Mouse (Mus musculus): ENCODE measurements around the gene Qars. TPM values are rescaled to one million over a fixed set of nuclear protein-coding genes. Genes with fewer than 3 reads are reported as not detected.

Gene Qars
- polyA plus RNA-seq, 1 experiment from 2014 or later: 101 TPM

GRCm38 (mm10) chr9:108508776-108509175, 1.3 kb downstream of the Qars start:
- Histone ChIP-seq H3K9me3 (ENCODE audit: control insufficient read depth, low read length) (no peaks in the 10 kb centered on the region), H3K27me3 (ENCODE audit: control insufficient read depth, insufficient read depth, low read length) (no peaks in the 10 kb centered on the region), H3K36me3 (ENCODE audit: control insufficient read depth, insufficient read depth, low read length) (peaks cover 6% of the 10 kb centered on the region; the same call in 1 of the 2 replicates), H3K4me2 (replicated peaks; ENCODE audit: low read depth, low read length) (peak overlapping the region; percentile 81), H3K4me1 (replicated peaks; ENCODE audit: control insufficient read depth, insufficient read depth, low read length) (peaks cover 4% of the 10 kb centered on the region), H3K27ac (ENCODE audit: low read depth, low read length) (no peak overlapping the region), H3K4me3 (ENCODE audit: low read depth, low read length) (peak overlapping the region; percentile 59; the same call in 1 of the 2 replicates), H3K9ac (ENCODE audit: low read depth, low read length) (peak overlapping the region; percentile 77)
- 80% methylated on average over 7 of the region's 7 CpGs for WGBS
- ATAC-seq (ENCODE audit: low FRiP score) (no peak), DNase-seq (ENCODE audit: low spot score) (no peak)

GRCm38 (mm10) chr9:108516380-108517251, 9.1 kb downstream of the Qars start, which contains the start of gene Qrich1:
Gene Qrich1, plus strand, starts transcription at chr9:108516806.
- ATAC-seq (ENCODE audit: low FRiP score): peak; percentile 95
- Histone ChIP-seq H3K36me3 (ENCODE audit: control insufficient read depth, insufficient read depth, low read length) (peaks cover 11% of the 10 kb centered on the region; the same call in 1 of the 2 replicates), H3K4me1 (replicated peaks; ENCODE audit: control insufficient read depth, insufficient read depth, low read length) (no peaks in the 10 kb centered on the region; the same call in 1 of the 2 replicates), H3K4me2 (replicated peaks; ENCODE audit: low read depth, low read length) (peak within 1 kb of the TSS; percentile 60), H3K4me3 (ENCODE audit: low read depth, low read length) (peak within 1 kb of the TSS; percentile 77), H3K27ac (ENCODE audit: low read depth, low read length) (peak within 1 kb of the TSS; percentile 99), H3K9me3 (ENCODE audit: control insufficient read depth, low read length) (no peaks in the 10 kb centered on the region), H3K9ac (ENCODE audit: low read depth, low read length) (peak within 1 kb of the TSS; percentile 95), H3K27me3 (ENCODE audit: control insufficient read depth, insufficient read depth, low read length) (no peaks in the 10 kb centered on the region)
- DNase-seq (ENCODE audit: low spot score): peak; percentile 96
- WGBS: under 1% methylated on average over 53 of the region's 55 CpGs

- Histone ChIP-seq H3K9me3 (ENCODE audit: control insufficient read depth, low read length) (no peaks in the 10 kb centered on the region), H3K4me1 (replicated peaks; ENCODE audit: control insufficient read depth, insufficient read depth, low read length) (no peaks in the 10 kb centered on the region; the same call in 1 of the 2 replicates), H3K36me3 (ENCODE audit: control insufficient read depth, insufficient read depth, low read length) (peaks cover 8% of the 10 kb centered on the region; the same call in 1 of the 2 replicates), H3K27ac (ENCODE audit: low read depth, low read length) (peak overlapping the region; percentile 99), H3K4me2 (replicated peaks; ENCODE audit: low read depth, low read length) (peak overlapping the region; percentile 51), H3K27me3 (ENCODE audit: control insufficient read depth, insufficient read depth, low read length) (no peaks in the 10 kb centered on the region), H3K9ac (ENCODE audit: low read depth, low read length) (peak overlapping the region; percentile 95), H3K4me3 (ENCODE audit: low read depth, low read length) (peak overlapping the region; percentile 77)
- ATAC-seq (ENCODE audit: low FRiP score) (peak; percentile 85), DNase-seq (ENCODE audit: low spot score) (peak; percentile 93)
- whole genome bisulfite sequencing: 0% methylated on average over 58 of the region's 95 CpGs
Measured at GRCm38 (mm10) chr9:108517253-108517930, 9.9 kb downstream of the Qars start.

GRCm38 (mm10) chr9:108517931-108518332, 10.4 kb downstream of the Qars start:
- Histone ChIP-seq H3K4me2 (replicated peaks; ENCODE audit: low read depth, low read length) (peak overlapping the region; percentile 51), H3K4me1 (replicated peaks; ENCODE audit: control insufficient read depth, insufficient read depth, low read length) (no peaks in the 10 kb centered on the region; the same call in 1 of the 2 replicates), H3K36me3 (ENCODE audit: control insufficient read depth, insufficient read depth, low read length) (peaks cover 8% of the 10 kb centered on the region; the same call in 1 of the 2 replicates), H3K9me3 (ENCODE audit: control insufficient read depth, low read length) (no peaks in the 10 kb centered on the region), H3K9ac (ENCODE audit: low read depth, low read length) (peak overlapping the region; percentile 95), H3K4me3 (ENCODE audit: low read depth, low read length) (peak overlapping the region; percentile 77), H3K27ac (ENCODE audit: low read depth, low read length) (peak overlapping the region; percentile 99), H3K27me3 (ENCODE audit: control insufficient read depth, insufficient read depth, low read length) (no peaks in the 10 kb centered on the region)
- under 1% methylated on average over 13 of the region's 13 CpGs for WGBS
- peak; percentile 49; the same call in 1 of the 2 replicates for ATAC-seq (ENCODE audit: low FRiP score)
- no peak for DNase-seq (ENCODE audit: low spot score)

- Histone ChIP-seq H3K4me1 (replicated peaks; ENCODE audit: control insufficient read depth, insufficient read depth, low read length) (no peaks in the 10 kb centered on the region; the same call in 1 of the 2 replicates), H3K27me3 (ENCODE audit: control insufficient read depth, insufficient read depth, low read length) (no peaks in the 10 kb centered on the region), H3K4me3 (ENCODE audit: low read depth, low read length) (no peak overlapping the region), H3K36me3 (ENCODE audit: control insufficient read depth, insufficient read depth, low read length) (no peaks in the 10 kb centered on the region), H3K9ac (ENCODE audit: low read depth, low read length) (no peak overlapping the region), H3K9me3 (ENCODE audit: control insufficient read depth, low read length) (no peaks in the 10 kb centered on the region), H3K4me2 (replicated peaks; ENCODE audit: low read depth, low read length) (no peak overlapping the region), H3K27ac (ENCODE audit: low read depth, low read length) (no peak overlapping the region)
- ATAC-seq (ENCODE audit: low FRiP score) (no peak), DNase-seq (ENCODE audit: low spot score) (no peak)
- 92% methylated on average over 2 of the region's 2 CpGs for WGBS
Measured at GRCm38 (mm10) chr9:108521604-108522003, 14.1 kb downstream of the Qars start.

GRCm38 (mm10) chr9:108523341-108523740, 15.8 kb downstream of the Qars start:
- H3K36me3 ChIP-seq (ENCODE audit: control insufficient read depth, insufficient read depth, low read length): no peaks in the 10 kb centered on the region
- ATAC-seq (ENCODE audit: low FRiP score) (no peak), DNase-seq (ENCODE audit: low spot score) (no peak)

GRCm38 (mm10) chr9:108525400-108525799, 17.9 kb downstream of the Qars start:
- no peak for DNase-seq (ENCODE audit: low spot score)

More at GRCm38 (mm10) chr9:108523341-108523740, 15.8 kb downstream of the Qars start:
- WGBS: 96% methylated on average over 4 of the region's 4 CpGs
- H3K9me3 ChIP-seq (ENCODE audit: control insufficient read depth, low read length): no peaks in the 10 kb centered on the region
- no peak overlapping the region for H3K4me2 ChIP-seq (replicated peaks; ENCODE audit: low read depth, low read length)
- no peak overlapping the region for H3K4me3 ChIP-seq (ENCODE audit: low read depth, low read length)
- no peak overlapping the region for H3K27ac ChIP-seq (ENCODE audit: low read depth, low read length)
- H3K27me3 ChIP-seq (ENCODE audit: control insufficient read depth, insufficient read depth, low read length): no peaks in the 10 kb centered on the region
- H3K9ac ChIP-seq (ENCODE audit: low read depth, low read length): no peak overlapping the region
- no peaks in the 10 kb centered on the region; the same call in 1 of the 2 replicates for H3K4me1 ChIP-seq (replicated peaks; ENCODE audit: control insufficient read depth, insufficient read depth, low read length)

GRCm38 (mm10) chr9:108530954-108531353, 23.4 kb downstream of the Qars start:
- no peak for ATAC-seq (ENCODE audit: low FRiP score)
- Histone ChIP-seq H3K9me3 (ENCODE audit: control insufficient read depth, low read length) (no peaks in the 10 kb centered on the region), H3K27me3 (ENCODE audit: control insufficient read depth, insufficient read depth, low read length) (no peaks in the 10 kb centered on the region)

More at GRCm38 (mm10) chr9:108525400-108525799, 17.9 kb downstream of the Qars start:
- no peak for ATAC-seq (ENCODE audit: low FRiP score)
- Histone ChIP-seq H3K9ac (ENCODE audit: low read depth, low read length) (no peak overlapping the region), H3K36me3 (ENCODE audit: control insufficient read depth, insufficient read depth, low read length) (peaks cover 6% of the 10 kb centered on the region), H3K27ac (ENCODE audit: low read depth, low read length) (no peak overlapping the region), H3K9me3 (ENCODE audit: control insufficient read depth, low read length) (no peaks in the 10 kb centered on the region), H3K4me3 (ENCODE audit: low read depth, low read length) (no peak overlapping the region), H3K27me3 (ENCODE audit: control insufficient read depth, insufficient read depth, low read length) (no peaks in the 10 kb centered on the region), H3K4me2 (replicated peaks; ENCODE audit: low read depth, low read length) (no peak overlapping the region), H3K4me1 (replicated peaks; ENCODE audit: control insufficient read depth, insufficient read depth, low read length) (no peaks in the 10 kb centered on the region)
- 85% methylated on average over 3 of the region's 3 CpGs for WGBS

More at GRCm38 (mm10) chr9:108530954-108531353, 23.4 kb downstream of the Qars start:
- peaks cover 25% of the 10 kb centered on the region for H3K36me3 ChIP-seq (ENCODE audit: control insufficient read depth, insufficient read depth, low read length)
- DNase-seq (ENCODE audit: low spot score): no peak
- H3K4me3 ChIP-seq (ENCODE audit: low read depth, low read length): no peak overlapping the region
- no peak overlapping the region for H3K27ac ChIP-seq (ENCODE audit: low read depth, low read length)
- no peak overlapping the region for H3K9ac ChIP-seq (ENCODE audit: low read depth, low read length)
- H3K4me1 ChIP-seq (replicated peaks; ENCODE audit: control insufficient read depth, insufficient read depth, low read length): no peaks in the 10 kb centered on the region
- H3K4me2 ChIP-seq (replicated peaks; ENCODE audit: low read depth, low read length): no peak overlapping the region
- WGBS: 94% methylated on average over 1 of the region's 1 CpGs

Measured in hindbrain, embryonic 11.5 days (tissue).